In genomic region chr3:94757251-94758055, GRCm38 (mm10) we compare ENCODE assay signal across 8 mouse cellular contexts. TPM values are rescaled to one million over a fixed set of nuclear protein-coding genes. Genes with fewer than 3 reads are reported as not detected.
DNase-seq lines count a peak whose midpoint lies in the region; ATAC-seq and TF ChIP-seq lines count a peak whose summit lies in the region.
"Not testable (repeated sequence)": the region's sequence is repeated elsewhere in the genome, so short reads cannot be mapped to it uniquely, and the experiment has no call there.

No protein-coding gene starts in this region.

- not testable (repeated sequence) for H3K36me3 ChIP-seq in MEL (ENCODE audit: control insufficient read depth in 1 of 2, insufficient read depth in 2 of 2, low read length in 2 of 2); embryonic facial prominence, embryonic 10.5 days (replicated peaks); forebrain, embryonic 16.5 days (ENCODE audit: control insufficient read depth, insufficient read depth); hindbrain, embryonic 12.5 days; kidney, postnatal 0 days (ENCODE audit: insufficient read depth, low read length); lung, embryonic 14.5 days (ENCODE audit: insufficient read depth); stomach, embryonic 16.5 days (ENCODE audit: control insufficient read depth, insufficient read depth, low read length)

- WGBS in embryonic facial prominence, embryonic 10.5 days: 6% methylated on average over 28 of the region's 47 CpGs
- 3% methylated on average over 18 of the region's 47 CpGs for WGBS in forebrain, embryonic 16.5 days
- WGBS in hindbrain, embryonic 12.5 days: 3% methylated on average over 21 of the region's 47 CpGs
- WGBS in kidney, postnatal 0 days: 1% methylated on average over 22 of the region's 47 CpGs
- WGBS in lung, embryonic 14.5 days: 4% methylated on average over 21 of the region's 47 CpGs
- WGBS in stomach, embryonic 16.5 days: 4% methylated on average over 21 of the region's 47 CpGs

- peak; percentile 53 for DNase-seq in MEL (ENCODE audit: low read depth, low spot score)
- peak; percentile 22 for DNase-seq in embryonic facial prominence, embryonic 10.5 days (ENCODE audit: low spot score)
- DNase-seq in kidney, postnatal 0 days (ENCODE audit: low spot score): peak; percentile 37
- peak; percentile 3 for DNase-seq in lung, embryonic 14.5 days

- not testable (repeated sequence) for H3K9me3 ChIP-seq in MEL (replicated peaks; ENCODE audit: insufficient read depth, low read length); embryonic facial prominence, embryonic 10.5 days; forebrain, embryonic 16.5 days (ENCODE audit: control insufficient read depth, low read length); hindbrain, embryonic 12.5 days (replicated peaks); kidney, postnatal 0 days (replicated peaks; ENCODE audit: low read length); lung, embryonic 14.5 days (ENCODE audit: low read depth, low read length); stomach, embryonic 16.5 days (replicated peaks; ENCODE audit: control insufficient read depth, low read length)

- peak; percentile 59 for ATAC-seq in forebrain, embryonic 16.5 days
- ATAC-seq in hindbrain, embryonic 12.5 days (ENCODE audit: low FRiP score): peak; percentile 69
- peak; percentile 46 for ATAC-seq in kidney, postnatal 0 days (replicated peaks; ENCODE audit: low FRiP score, low read depth)
- peak; percentile 75; the same call in 1 of the 2 replicates for ATAC-seq in lung, embryonic 14.5 days (ENCODE audit: insufficient read depth)
- ATAC-seq in monocyte, adult 5-6 weeks (replicated peaks; ENCODE audit: insufficient number of reproducible peaks, low FRiP score, low TSS enrichment, poor library complexity, severe bottlenecking): peak; percentile 11; the same call in 1 of the 2 replicates
- not testable (repeated sequence) for ATAC-seq in stomach, embryonic 16.5 days (ENCODE audit: insufficient read depth, low FRiP score)

- TF ChIP-seq RAD21 in MEL (IDR thresholded peaks at IDR 0.05; ENCODE audit: low read depth, low read length): not testable (repeated sequence)

- peak overlapping the region; percentile 73 to 84 for H3K4me3 ChIP-seq in MEL (ENCODE audit: control insufficient read depth in 1 of 2, insufficient read depth in 1 of 2, low read depth in 2 of 2, low read length in 2 of 2)
- H3K4me3 ChIP-seq in embryonic facial prominence, embryonic 10.5 days: peak overlapping the region; percentile 54
- H3K4me3 ChIP-seq in forebrain, embryonic 16.5 days (replicated peaks; ENCODE audit: low read length): peak overlapping the region; percentile 36
- peak overlapping the region; percentile 33 for H3K4me3 ChIP-seq in hindbrain, embryonic 12.5 days
- peak overlapping the region; percentile 35 for H3K4me3 ChIP-seq in kidney, postnatal 0 days (replicated peaks; ENCODE audit: low read depth, low read length)
- peak overlapping the region; percentile 34 for H3K4me3 ChIP-seq in lung, embryonic 14.5 days (ENCODE audit: low read depth, low read length)
- peak overlapping the region; percentile 51 for H3K4me3 ChIP-seq in stomach, embryonic 16.5 days (replicated peaks; ENCODE audit: low read length)

- not testable (repeated sequence) for H3K79me2 ChIP-seq in MEL (ENCODE audit: control insufficient read depth, insufficient read depth, low read length, poor library complexity)

- TF ChIP-seq CTCF in MEL (IDR thresholded peaks at IDR 0.05 in 2 of 3, conservative IDR thresholded peaks at IDR 0.05 in 1 of 3; ENCODE audit: control insufficient read depth in 1 of 3, insufficient read depth in 1 of 3, low read depth in 2 of 3, low read length in 3 of 3, poor library complexity in 1 of 3, severe bottlenecking in 1 of 3); kidney, postnatal 0 days (IDR thresholded peaks at IDR 0.05; ENCODE audit: low read depth); lung, embryonic 14.5 days (IDR thresholded peaks at IDR 0.05; ENCODE audit: low read depth): not testable (repeated sequence)

- peak in 1 of 2 experiments; percentile 41; a peak in 1 of 4 replicates for TF ChIP-seq POLR2A in MEL (IDR thresholded peaks at IDR 0.05; ENCODE audit: control insufficient read depth in 1 of 2, insufficient read depth in 1 of 2, low read depth in 1 of 2, low read length in 2 of 2, poor library complexity in 1 of 2)

- H3K27ac ChIP-seq in MEL (ENCODE audit: control insufficient read depth, low read depth, low read length); embryonic facial prominence, embryonic 10.5 days (replicated peaks); forebrain, embryonic 16.5 days (ENCODE audit: low read length); hindbrain, embryonic 12.5 days; kidney, postnatal 0 days; lung, embryonic 14.5 days (ENCODE audit: low read depth): not testable (repeated sequence)
- peak overlapping the region; percentile 33; the same call in 1 of the 2 replicates for H3K27ac ChIP-seq in stomach, embryonic 16.5 days (ENCODE audit: low read length)

- peak overlapping the region; percentile 76 for H3K9ac ChIP-seq in MEL (ENCODE audit: control insufficient read depth, low read depth, low read length, poor library complexity, severe bottlenecking)
- H3K9ac ChIP-seq in forebrain, embryonic 16.5 days (replicated peaks; ENCODE audit: low read depth, low read length); hindbrain, embryonic 12.5 days: not testable (repeated sequence)
- peak overlapping the region; percentile 50; the same call in 1 of the 2 replicates for H3K9ac ChIP-seq in kidney, postnatal 0 days (ENCODE audit: low read depth, low read length)
- H3K9ac ChIP-seq in lung, embryonic 14.5 days: peak overlapping the region; percentile 42
- H3K9ac ChIP-seq in stomach, embryonic 16.5 days (ENCODE audit: low read length): peak overlapping the region; percentile 68

- TF ChIP-seq EP300 in MEL (IDR thresholded peaks at IDR 0.05; ENCODE audit: low read depth in 1 of 2, low read length in 2 of 2): not testable (repeated sequence)

- peaks cover 4 to 12% of the 10 kb centered on the region in 2 experiments; a peak in 2 of 4 replicates for H3K4me1 ChIP-seq in MEL (ENCODE audit: control insufficient read depth in 1 of 2, insufficient read depth in 2 of 2, low read length in 2 of 2)
- not testable (repeated sequence) for H3K4me1 ChIP-seq in embryonic facial prominence, embryonic 10.5 days; forebrain, embryonic 16.5 days (replicated peaks; ENCODE audit: control insufficient read depth, insufficient read depth, low read length); hindbrain, embryonic 12.5 days; kidney, postnatal 0 days (replicated peaks; ENCODE audit: insufficient read depth, low read length); lung, embryonic 14.5 days (ENCODE audit: insufficient read depth); stomach, embryonic 16.5 days (ENCODE audit: control insufficient read depth, insufficient read depth, low read length)

- H3K27me3 ChIP-seq in MEL (ENCODE audit: control insufficient read depth in 1 of 2, insufficient read depth in 2 of 2, low read length in 2 of 2); forebrain, embryonic 16.5 days (replicated peaks; ENCODE audit: control insufficient read depth, insufficient read depth, low read length); hindbrain, embryonic 12.5 days; kidney, postnatal 0 days (ENCODE audit: insufficient read depth, low read length); lung, embryonic 14.5 days (ENCODE audit: insufficient read depth, low read length); stomach, embryonic 16.5 days (ENCODE audit: control insufficient read depth, insufficient read depth, low read length): not testable (repeated sequence)
- H3K27me3 ChIP-seq in embryonic facial prominence, embryonic 10.5 days (replicated peaks; ENCODE audit: low read depth, poor library complexity, severe bottlenecking): peaks cover 16% of the 10 kb centered on the region; the same call in 1 of the 2 replicates

- H3K4me2 ChIP-seq in forebrain, embryonic 16.5 days (ENCODE audit: low read length): peak overlapping the region; percentile 57
- peak overlapping the region; percentile 53 for H3K4me2 ChIP-seq in hindbrain, embryonic 12.5 days (replicated peaks)
- peak overlapping the region; percentile 64 for H3K4me2 ChIP-seq in kidney, postnatal 0 days (ENCODE audit: low read length)
- peak overlapping the region; percentile 65 for H3K4me2 ChIP-seq in lung, embryonic 14.5 days
- H3K4me2 ChIP-seq in stomach, embryonic 16.5 days (ENCODE audit: low read depth, low read length): peak overlapping the region; percentile 64

TF ChIP-seq in MEL, 35 proteins besides CTCF, POLR2A, EP300 and RAD21:
- TF ChIP-seq NELFE (IDR thresholded peaks at IDR 0.05; ENCODE audit: low read depth, low read length) (0 out of 2 replicates have a peak, but pooled peaks have one; percentile 23), ZNF384 (IDR thresholded peaks at IDR 0.05; ENCODE audit: low read depth, low read length) (peak; percentile 88)

RNA-seq across cellular contexts. Expression of gene Cgn, which starts 28.8 kb away (rescaled TPM):
- total RNA-seq in MEL (2012; rRNA removed): 0.04 and 0.07 TPM in 2 replicates
- under 1 TPM in 1 of 2 experiments, not detected in 1; 0.86 TPM for polyA plus RNA-seq in MEL (2012; ENCODE audit: insufficient read depth in 1 of 2, insufficient read length in 2 of 2, low read depth in 1 of 2, low replicate concordance in 2 of 2, missing spikeins in 1 of 2)
- 10.7 and 10.8 TPM in 2 replicates for polyA plus RNA-seq in embryonic facial prominence, embryonic 10.5 days (2016; fragmentation: Nextera tagmentation; extraction: Ambion mirVana)
- polyA plus RNA-seq in forebrain, embryonic 16.5 days (2015; fragmentation: Nextera tagmentation; extraction: Ambion mirVana): 4.9 and 9.0 TPM in 2 replicates
- 4.2 and 5.3 TPM in 2 replicates for polyA plus RNA-seq in hindbrain, embryonic 12.5 days (2016; fragmentation: Nextera tagmentation; extraction: Ambion mirVana)
- 15.7 and 16.4 TPM in 2 replicates for polyA plus RNA-seq in kidney, postnatal 0 days (2015; fragmentation: Nextera tagmentation; extraction: Ambion mirVana)
- polyA plus RNA-seq in lung, embryonic 14.5 days (2014; fragmentation: Nextera tagmentation; extraction: Ambion mirVana): 18.3 and 19.5 TPM in 2 replicates
- total RNA-seq in monocyte, adult 5-6 weeks (2017): 0.32 TPM in 1 of 3 replicates, not detected in the others
- 47.9 and 54.0 TPM in 2 replicates for polyA plus RNA-seq in stomach, embryonic 16.5 days (2015; fragmentation: Nextera tagmentation; extraction: Ambion mirVana)

Comparison
In these comparisons a context has a peak if more than half of its experiments do, and no peak if none do; other contexts are left out.
1. DNase-seq: peak in every context shown above with its lines; median percentile 53 in MEL; 37 in kidney, postnatal 0 days; 22 in embryonic facial prominence, embryonic 10.5 days; 3 in lung, embryonic 14.5 days.